Mouse (Mus musculus) liver, postnatal 0 days (tissue): ENCODE results near the gene Gpc6.

Experiments used
- CTCF ChIP-seq: sonication (generic); IDR thresholded peaks from 2 replicates; pipeline ENCODE4 v1.5.1; 2016; ENCODE audit warnings: antibody characterized with exemption, low read depth
- EP300 ChIP-seq: IDR thresholded peaks from 2 replicates; pipeline ENCODE4 v1.6.1; 2016; ENCODE audit warnings: antibody characterized with exemption, low read depth, mild to moderate bottlenecking

GRCm38 (mm10) chr14:117473378-117473777 lies 548.3 kb downstream of the Gpc6 start:
- no peak for TF ChIP-seq EP300
- TF ChIP-seq CTCF = no peak
